In the genomic region with DNA sequence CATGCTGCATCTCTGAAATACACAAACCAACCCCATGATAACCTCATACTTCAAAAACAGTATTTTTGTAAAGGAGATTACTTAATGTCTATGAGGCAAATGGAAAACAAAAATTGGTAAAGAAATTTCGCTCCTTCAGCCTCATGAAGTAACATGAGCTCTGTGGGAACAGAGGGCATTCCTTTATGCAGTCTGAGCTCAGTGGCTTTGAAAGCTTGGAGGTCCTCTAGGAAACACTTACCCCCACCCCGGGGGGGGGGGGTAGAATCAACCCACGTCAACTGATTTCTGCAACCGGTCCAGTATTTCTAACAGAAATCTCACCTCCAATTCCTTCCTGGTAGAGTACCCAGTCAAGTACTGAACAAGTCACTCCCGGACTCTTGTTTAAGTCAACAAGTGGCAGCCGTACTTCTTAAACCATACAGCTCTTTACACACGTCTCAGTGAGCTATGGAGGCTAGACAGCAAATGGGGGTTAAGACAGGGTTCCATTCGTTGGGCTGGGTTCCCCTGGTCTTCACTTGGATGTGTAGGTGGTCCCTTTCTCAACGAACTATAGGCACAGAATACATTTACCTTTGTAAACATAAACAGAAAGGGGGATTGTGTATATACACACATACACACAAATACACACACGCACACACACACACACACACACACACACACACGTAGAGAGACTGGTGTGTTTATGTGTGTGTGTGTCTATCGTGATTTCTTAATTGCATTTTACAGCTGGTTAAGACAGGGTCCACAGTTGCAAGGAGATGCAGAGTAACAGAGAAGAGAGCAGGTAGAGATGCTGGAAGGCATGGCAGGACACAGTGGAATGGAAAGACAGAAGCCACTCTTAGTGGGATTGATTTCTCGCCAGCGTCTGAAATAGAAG, we compare ENCODE assay signal across 22 mouse cellular contexts.
DNase-seq lines count a peak whose midpoint lies in the region; ATAC-seq and TF ChIP-seq lines count a peak whose summit lies in the region.
"Had no signal": no experiment of that assay in that cellular context is flagged by ENCODE, and none has a peak within 500 bp of the region (broad histone marks: within the 10 kb centered on the region; RNA-seq: fewer than 3 reads in every experiment).

No protein-coding gene starts in this region.

- WGBS in forebrain, embryonic 10.5 days = 32% methylated on average over 14 of the region's 14 CpGs
- WGBS in forebrain, postnatal 0 days = 26% methylated on average over 14 of the region's 14 CpGs
- WGBS in limb, embryonic 12.5 days = 71% methylated on average over 14 of the region's 14 CpGs
- 76% methylated on average over 14 of the region's 14 CpGs for WGBS in limb, embryonic 10.5 days
- 20% methylated on average over 14 of the region's 14 CpGs for WGBS in midbrain, embryonic 12.5 days

- H3K4me3 ChIP-seq in forebrain, embryonic 10.5 days = peak overlapping the region; percentile 29; the same call in 1 of the 2 replicates
- H3K4me3 ChIP-seq in forebrain, postnatal 0 days (ENCODE audit: low read depth, low read length) = no peak overlapping the region
- no peak overlapping the region for H3K4me3 ChIP-seq in limb, embryonic 12.5 days (replicated peaks)
- no peak overlapping the region for H3K4me3 ChIP-seq in limb, embryonic 10.5 days
- H3K4me3 ChIP-seq in midbrain, embryonic 12.5 days = no peak overlapping the region
- H3K4me3 ChIP-seq: embryonic facial prominence, embryonic 13.5 days; heart, embryonic 10.5 days; hindbrain, embryonic 12.5 days; kidney, embryonic 15.5 days had no signal

- peak overlapping the region; percentile 82 for H3K27ac ChIP-seq in forebrain, embryonic 10.5 days
- H3K27ac ChIP-seq in forebrain, postnatal 0 days (ENCODE audit: low read depth, low read length) = no peak overlapping the region
- no peak overlapping the region for H3K27ac ChIP-seq in limb, embryonic 12.5 days
- no peak overlapping the region for H3K27ac ChIP-seq in limb, embryonic 10.5 days
- peak overlapping the region; percentile 83 for H3K27ac ChIP-seq in midbrain, embryonic 12.5 days (replicated peaks)
- H3K27ac ChIP-seq: embryonic facial prominence, embryonic 13.5 days; heart, embryonic 10.5 days; hindbrain, embryonic 12.5 days; kidney, embryonic 15.5 days had no signal

- ATAC-seq in forebrain, postnatal 0 days = no peak
- ATAC-seq in limb, embryonic 12.5 days (ENCODE audit: insufficient number of reproducible peaks, insufficient read depth, low FRiP score, low TSS enrichment, low read depth) = 0 out of 2 replicates have a peak, but pooled peaks have one; percentile 59
- no peak for ATAC-seq in midbrain, embryonic 12.5 days (ENCODE audit: low FRiP score, low read depth)
- ATAC-seq: activated CD4-positive, CD25-positive, alpha-beta regulatory T cell, adult 4 months had no signal

- no peaks in the 10 kb centered on the region for H3K9me3 ChIP-seq in forebrain, embryonic 10.5 days
- H3K9me3 ChIP-seq in forebrain, postnatal 0 days (ENCODE audit: low read length) = no peaks in the 10 kb centered on the region
- no peaks in the 10 kb centered on the region for H3K9me3 ChIP-seq in limb, embryonic 12.5 days
- H3K9me3 ChIP-seq in limb, embryonic 10.5 days (replicated peaks) = no peaks in the 10 kb centered on the region
- no peaks in the 10 kb centered on the region for H3K9me3 ChIP-seq in midbrain, embryonic 12.5 days
- H3K9me3 ChIP-seq: embryonic facial prominence, embryonic 13.5 days; heart, embryonic 10.5 days; hindbrain, embryonic 12.5 days; kidney, embryonic 15.5 days had no signal

- H3K27me3 ChIP-seq in forebrain, embryonic 10.5 days (ENCODE audit: poor library complexity, severe bottlenecking) = peaks cover 27% of the 10 kb centered on the region
- peaks cover 42% of the 10 kb centered on the region for H3K27me3 ChIP-seq in forebrain, postnatal 0 days (ENCODE audit: insufficient read depth, low read length)
- H3K27me3 ChIP-seq in limb, embryonic 12.5 days = no peaks in the 10 kb centered on the region
- H3K27me3 ChIP-seq in limb, embryonic 10.5 days (ENCODE audit: low read depth, poor library complexity, severe bottlenecking) = no peaks in the 10 kb centered on the region
- no peaks in the 10 kb centered on the region; the same call in 1 of the 2 replicates for H3K27me3 ChIP-seq in midbrain, embryonic 12.5 days
- H3K27me3 ChIP-seq: embryonic facial prominence, embryonic 13.5 days had no signal

- H3K4me2 ChIP-seq in forebrain, postnatal 0 days (ENCODE audit: low read depth) = no peak overlapping the region
- H3K4me2 ChIP-seq in limb, embryonic 12.5 days = no peak overlapping the region
- peak overlapping the region; percentile 45 for H3K4me2 ChIP-seq in midbrain, embryonic 12.5 days (replicated peaks)
- H3K4me2 ChIP-seq: embryonic facial prominence, embryonic 13.5 days; hindbrain, embryonic 12.5 days; kidney, embryonic 15.5 days had no signal

- peaks cover 77% of the 10 kb centered on the region for H3K4me1 ChIP-seq in forebrain, embryonic 10.5 days
- H3K4me1 ChIP-seq in forebrain, postnatal 0 days (ENCODE audit: insufficient read depth) = no peaks in the 10 kb centered on the region
- no peaks in the 10 kb centered on the region for H3K4me1 ChIP-seq in limb, embryonic 12.5 days (replicated peaks)
- peaks cover 4% of the 10 kb centered on the region; the same call in 1 of the 2 replicates for H3K4me1 ChIP-seq in limb, embryonic 10.5 days
- peaks cover 58% of the 10 kb centered on the region for H3K4me1 ChIP-seq in midbrain, embryonic 12.5 days
- H3K4me1 ChIP-seq: heart, embryonic 10.5 days; hindbrain, embryonic 12.5 days; kidney, embryonic 15.5 days had no signal

- DNase-seq in forebrain, embryonic 10.5 days (ENCODE audit: extremely low spot score, low spot score) = peak; percentile 39
- no peak for DNase-seq in forebrain, postnatal 0 days
- DNase-seq in limb, embryonic 10.5 days (ENCODE audit: low spot score) = no peak
- DNase-seq in embryo, embryonic 10.5 days (ENCODE audit: low spot score) = peak; percentile 42
- no peak for DNase-seq in adrenal gland, postnatal 14 days
- no peak for DNase-seq in spleen, adult 12 weeks (ENCODE audit: low spot score)
- DNase-seq: adrenal gland, postnatal 10 days; cerebellum, adult 8-10 months; cerebellum, postnatal 36 days; heart, postnatal 10 days; kidney, adult 11 months; kidney, postnatal 36 days; liver; lung, postnatal 10 days; thymus, postnatal 14 days had no signal

- no peak for TF ChIP-seq CTCF in forebrain, postnatal 0 days (IDR thresholded peaks at IDR 0.05; ENCODE audit: low read depth)

- no peak overlapping the region for H3K9ac ChIP-seq in forebrain, postnatal 0 days
- H3K9ac ChIP-seq in limb, embryonic 12.5 days (replicated peaks) = no peak overlapping the region
- peak overlapping the region; percentile 31; the same call in 1 of the 2 replicates for H3K9ac ChIP-seq in midbrain, embryonic 12.5 days (replicated peaks)
- H3K9ac ChIP-seq: embryonic facial prominence, embryonic 13.5 days; hindbrain, embryonic 12.5 days; kidney, embryonic 15.5 days had no signal

- H3K36me3 ChIP-seq in forebrain, embryonic 10.5 days (replicated peaks) = no peaks in the 10 kb centered on the region
- no peaks in the 10 kb centered on the region for H3K36me3 ChIP-seq in forebrain, postnatal 0 days (ENCODE audit: insufficient read depth)
- no peaks in the 10 kb centered on the region for H3K36me3 ChIP-seq in limb, embryonic 12.5 days
- H3K36me3 ChIP-seq in limb, embryonic 10.5 days = no peaks in the 10 kb centered on the region
- H3K36me3 ChIP-seq in midbrain, embryonic 12.5 days = no peaks in the 10 kb centered on the region
- H3K36me3 ChIP-seq: embryonic facial prominence, embryonic 13.5 days; heart, embryonic 10.5 days; hindbrain, embryonic 12.5 days; kidney, embryonic 15.5 days had no signal

Comparison
In these comparisons a context has a peak if more than half of its experiments do, and no peak if none do; other contexts are left out.
1. DNase-seq: peak in forebrain, embryonic 10.5 days (single experiment) and embryo, embryonic 10.5 days (single experiment); none in forebrain, postnatal 0 days (single experiment), limb, embryonic 10.5 days (single experiment), adrenal gland, postnatal 14 days (single experiment) and spleen, adult 12 weeks (single experiment).
2. H3K27ac ChIP-seq: peak in forebrain, embryonic 10.5 days (single experiment) and midbrain, embryonic 12.5 days (single experiment); none in forebrain, postnatal 0 days (single experiment), limb, embryonic 12.5 days (single experiment) and limb, embryonic 10.5 days (single experiment).